Mouse (Mus musculus): ENCODE results near the gene Pon1.

DNA sequence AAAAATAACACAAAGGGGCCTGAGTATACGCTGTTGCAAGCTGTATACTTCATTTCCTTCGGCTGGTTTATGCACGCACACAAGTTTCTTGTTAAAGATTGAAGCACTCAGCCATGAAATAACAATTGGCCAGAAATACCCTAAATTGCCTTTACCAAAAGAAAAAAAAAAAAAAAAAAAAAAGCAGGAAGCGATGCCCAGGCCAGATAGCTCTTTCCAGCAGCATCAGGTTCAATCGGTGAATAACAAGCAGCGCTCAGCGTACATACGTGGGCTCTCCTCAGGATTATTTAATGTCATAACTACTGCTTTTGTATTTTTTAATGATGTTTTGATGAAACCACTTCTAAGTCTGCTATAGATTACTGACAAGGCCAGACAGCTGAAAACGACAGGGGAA lies 28.9 kb downstream of the Pon1 start:
- no peak for TF ChIP-seq CTCF (IDR thresholded peaks at IDR 0.05; ENCODE audit: borderline replicate concordance, extremely low read depth, insufficient read depth, insufficient read length)
- TF ChIP-seq POLR2A (IDR thresholded peaks at IDR 0.05; ENCODE audit: borderline replicate concordance, extremely low read depth, insufficient read depth, insufficient read length, poor library complexity, severe bottlenecking): no peak
